Mouse (Mus musculus): ENCODE measurements at regions not wholly inside any gene's neighbourhood (a gene's known extent, or its start where the extent isn't known, plus 50 kb on each side); places are given as distances from the start of the nearest gene placed in this dataset.

DNA sequence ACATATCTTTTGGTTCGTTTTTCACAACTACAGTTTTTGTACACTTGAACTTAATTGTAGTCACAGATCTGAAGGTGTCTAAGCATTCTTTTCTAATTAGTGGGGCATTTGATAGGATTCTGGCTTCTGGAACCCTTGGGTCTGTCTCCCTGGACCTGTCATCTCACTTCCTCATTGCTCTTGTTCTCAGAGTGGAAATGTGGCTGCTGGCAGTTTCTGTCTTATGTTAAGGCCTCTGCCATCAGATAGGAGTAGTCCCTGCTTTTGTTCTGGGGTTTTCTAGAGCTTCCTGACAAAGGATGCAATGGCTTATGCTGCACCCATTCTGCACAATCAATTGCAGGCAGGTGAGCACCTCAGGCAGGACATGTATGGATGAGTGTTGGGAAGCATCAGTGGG, 119.5 kb upstream of the Pde3a start:
- no peak for DNase-seq (ENCODE audit: low read depth in 2 of 2, low spot score in 2 of 2)

GRCm38 (mm10) chr6:141134176-141134575, 114.9 kb upstream of the Pde3a start:
- no peak for DNase-seq (ENCODE audit: low read depth in 2 of 2, low spot score in 2 of 2)

DNA sequence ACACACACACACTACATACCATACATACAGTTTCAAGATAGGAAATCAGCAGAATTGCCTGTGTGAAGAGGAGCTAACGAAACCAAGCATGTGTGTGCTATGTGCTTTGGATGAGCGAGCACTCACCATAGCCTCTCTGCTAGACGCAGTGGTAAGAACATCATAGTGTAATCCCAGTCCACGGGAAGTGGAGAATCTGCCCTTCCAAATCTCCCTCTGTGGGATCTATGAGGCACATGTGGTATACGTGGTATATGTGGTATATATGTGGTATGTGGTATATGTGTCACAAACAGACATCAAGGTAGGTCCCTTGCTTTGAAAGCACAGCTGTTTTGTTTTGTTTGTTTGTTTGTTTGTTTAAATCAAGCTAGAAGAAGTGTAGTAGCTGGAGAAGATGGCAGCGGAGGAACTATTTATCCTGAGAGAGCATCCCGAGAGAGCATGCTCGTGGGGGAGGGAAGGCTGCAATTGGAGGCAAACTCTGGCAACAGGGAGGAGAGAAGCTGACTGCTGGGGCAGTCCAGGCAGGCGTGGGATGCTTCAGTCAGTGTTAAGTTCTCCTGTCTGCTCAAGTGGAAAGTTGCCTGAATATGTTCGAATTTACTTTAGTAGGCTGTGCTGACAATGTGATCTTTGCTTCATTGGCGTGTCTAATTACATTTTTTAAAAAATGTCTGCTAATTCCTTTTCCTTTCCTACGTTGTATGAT, 112.2 kb upstream of the Pde3a start:
- DNase-seq (ENCODE audit: low read depth in 2 of 2, low spot score in 2 of 2) = no peak

- DNase-seq (ENCODE audit: low read depth in 2 of 2, low spot score in 2 of 2) = no peak
These were observed 108.1 kb upstream of the Pde3a start for GRCm38 (mm10) chr6:141141016-141141415.

- no peak for DNase-seq (ENCODE audit: low read depth in 2 of 2, low spot score in 2 of 2)
These were observed 100.5 kb upstream of the Pde3a start for GRCm38 (mm10) chr6:141148417-141149169.

GRCm38 (mm10) chr6:141149170-141149917, 99.7 kb upstream of the Pde3a start:
- no peak for DNase-seq (ENCODE audit: low read depth in 2 of 2, low spot score in 2 of 2)

DNA sequence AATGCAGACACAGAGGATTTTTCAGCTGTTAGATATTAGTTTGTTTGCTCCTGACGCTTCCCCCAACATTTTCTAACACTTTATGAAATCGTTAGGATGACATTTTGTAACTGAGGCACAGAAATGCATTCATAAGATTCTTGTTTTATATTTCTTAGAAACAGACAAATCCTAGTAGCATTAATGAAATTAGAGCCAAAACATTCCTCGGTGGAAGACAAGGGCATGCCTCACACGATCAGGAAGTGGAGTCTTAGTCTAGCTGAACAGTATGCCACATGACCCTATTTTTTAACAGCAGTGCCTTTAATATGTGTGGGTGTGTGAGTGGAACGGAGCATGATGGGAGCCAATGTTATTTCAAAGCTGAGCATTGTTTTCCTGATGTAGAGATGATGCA, 89.7 kb upstream of the Pde3a start:
- no peak for DNase-seq (ENCODE audit: low read depth in 2 of 2, low spot score in 2 of 2)

- no peak for DNase-seq (ENCODE audit: low read depth in 2 of 2, low spot score in 2 of 2)
These were observed 87.3 kb upstream of the Pde3a start for GRCm38 (mm10) chr6:141161626-141162233.

GRCm38 (mm10) chr6:141167270-141167669, 81.8 kb upstream of the Pde3a start:
- no peak for DNase-seq (ENCODE audit: low read depth in 2 of 2, low spot score in 2 of 2)

- no peak for DNase-seq (ENCODE audit: low read depth in 2 of 2, low spot score in 2 of 2)
These were observed 80.7 kb upstream of the Pde3a start for GRCm38 (mm10) chr6:141168356-141168755.

DNA sequence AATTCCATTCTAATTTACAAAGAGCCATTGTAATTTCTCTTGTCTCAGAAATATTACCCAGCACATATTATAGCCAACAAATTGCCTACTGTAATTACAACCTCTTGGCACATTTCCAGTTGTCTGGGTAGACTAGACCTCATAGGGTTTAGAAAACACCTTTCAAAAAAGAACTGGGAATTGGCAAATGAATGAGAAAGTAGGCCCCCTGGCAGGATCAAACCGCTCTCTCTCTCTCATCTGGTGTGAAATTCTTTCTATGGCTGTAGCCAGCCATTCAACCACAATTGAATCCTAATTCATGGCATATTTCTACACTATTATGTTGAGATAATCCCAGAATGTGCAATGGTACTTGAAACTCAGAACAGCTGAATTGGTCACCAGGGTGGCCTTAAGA, 65.3 kb upstream of the Pde3a start:
- DNase-seq (ENCODE audit: low read depth in 2 of 2, low spot score in 2 of 2) = no peak

GRCm38 (mm10) chr6:141188036-141188435, 61.0 kb upstream of the Pde3a start:
- no peak for DNase-seq (ENCODE audit: low read depth in 2 of 2, low spot score in 2 of 2)

DNA sequence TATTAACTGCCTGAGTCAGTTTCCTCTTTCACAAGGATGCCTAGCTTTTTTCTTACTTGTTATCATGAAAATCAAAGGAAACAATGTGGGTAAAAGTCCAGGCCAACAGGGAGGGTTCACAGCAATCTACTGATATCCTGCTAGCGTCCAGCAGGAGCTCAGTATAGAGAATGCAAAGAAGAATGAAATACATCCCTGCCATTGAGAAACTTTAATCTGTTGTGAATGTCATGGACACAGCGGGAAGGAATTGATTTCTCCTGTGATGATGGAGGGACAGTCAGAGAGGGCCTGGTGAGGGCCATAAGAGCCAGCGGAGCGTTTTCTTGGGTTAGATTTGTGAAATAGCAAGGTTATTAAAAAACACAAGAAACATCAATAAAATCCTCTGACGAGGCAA, 60.0 kb upstream of the Pde3a start:
- no peak for DNase-seq (ENCODE audit: low read depth in 2 of 2, low spot score in 2 of 2)

DNA sequence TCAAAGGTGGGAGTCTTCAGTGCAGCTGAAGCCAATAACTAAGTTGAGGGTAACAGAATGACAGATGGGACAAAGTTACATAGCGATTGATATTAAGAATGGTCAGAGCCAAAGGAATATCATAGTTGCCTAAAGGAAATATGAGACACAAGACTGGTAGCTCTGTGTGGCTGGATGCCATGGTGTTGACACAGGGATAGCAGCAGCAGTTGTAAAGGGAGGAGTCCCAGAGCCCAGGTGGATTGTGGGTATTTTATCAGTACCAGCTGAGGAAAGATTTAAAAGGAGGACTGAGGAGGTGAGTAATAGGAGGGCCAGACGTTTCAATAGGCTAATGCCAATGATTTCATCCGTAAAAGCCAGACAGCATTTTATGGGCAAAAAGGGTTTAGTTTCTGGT, 59.4 kb upstream of the Pde3a start:
- DNase-seq (ENCODE audit: low read depth in 2 of 2, low spot score in 2 of 2) = no peak

DNA sequence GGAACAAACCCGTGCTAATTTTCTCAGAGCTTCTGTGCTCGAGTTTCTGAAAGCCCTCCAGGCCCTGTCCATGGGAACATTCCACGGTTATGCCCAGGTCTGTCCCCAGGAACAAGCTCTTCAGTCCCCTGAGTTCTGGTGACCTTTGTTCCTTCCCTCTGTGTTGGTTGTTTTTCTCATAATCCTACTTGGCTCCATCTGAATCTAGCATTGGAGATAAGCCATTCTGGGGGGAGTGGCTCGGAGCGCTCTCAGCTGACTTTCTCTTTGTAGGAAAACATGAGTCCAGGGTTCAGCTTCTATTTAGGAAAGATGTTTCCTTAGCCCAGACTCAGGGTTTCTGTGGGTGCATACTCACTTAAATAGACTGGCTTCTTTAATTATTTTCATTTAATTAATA, 58.7 kb upstream of the Pde3a start:
- DNase-seq (ENCODE audit: low read depth in 2 of 2, low spot score in 2 of 2) = no peak

GRCm38 (mm10) chr6:141197501-141197900, 51.6 kb upstream of the Pde3a start:
- no peak for DNase-seq (ENCODE audit: low read depth in 2 of 2, low spot score in 2 of 2)
